Mouse (Mus musculus) limb, embryonic 12.5 days (tissue): ENCODE measurements around the gene Eya3. TPM values are rescaled to one million over a fixed set of nuclear protein-coding genes. Genes with fewer than 3 reads are reported as not detected.
"Not testable (repeated sequence)": the region's sequence is repeated elsewhere in the genome, so short reads cannot be mapped to it uniquely, and the experiment has no call there.

Source experiments
- ATAC-seq: fragments of 200-750 bp; cut with Nextera tagmentation; 2 replicates; pipeline ENCODE4 v1.8.0; 2017; ENCODE audit warnings: low read depth, moderate TSS enrichment; ENCODE audit not compliant: insufficient number of reproducible peaks, insufficient read depth, low FRiP score, low TSS enrichment
- H3K27ac ChIP-seq: fragments of 300-500 bp; sonication (generic); 2 replicates; pipeline ENCODE4 v1.5.1; 2016; ENCODE audit warnings: mild to moderate bottlenecking, moderate library complexity
- H3K27me3 ChIP-seq: fragments of 300-500 bp; sonication (generic); 2 replicates; pipeline ENCODE4 v1.6.1; 2016; ENCODE audit warnings: mild to moderate bottlenecking, moderate library complexity
- H3K36me3 ChIP-seq: fragments of 300-500 bp; sonication (generic); 2 replicates; pipeline ENCODE4 v1.6.1; 2016; ENCODE audit warnings: mild to moderate bottlenecking, moderate library complexity
- H3K4me1 ChIP-seq: fragments of 300-500 bp; sonication (generic); replicated peaks from 2 replicates; pipeline ENCODE4 v1.6.1; 2016
- H3K4me2 ChIP-seq: fragments of 300-500 bp; sonication (generic); 2 replicates; pipeline ENCODE4 v1.6.1; 2016; ENCODE audit warnings: mild to moderate bottlenecking, moderate library complexity
- H3K4me3 ChIP-seq: fragments of 300-500 bp; sonication (generic); replicated peaks from 2 replicates; pipeline ENCODE4 v1.5.1; 2016; ENCODE audit warnings: mild to moderate bottlenecking
- H3K9ac ChIP-seq: fragments of 300-500 bp; sonication (generic); replicated peaks from 2 replicates; pipeline ENCODE4 v1.6.1; 2016; ENCODE audit warnings: mild to moderate bottlenecking, moderate library complexity
- H3K9me3 ChIP-seq: fragments of 300-500 bp; sonication (generic); 2 replicates; pipeline ENCODE4 v1.6.1; 2016; ENCODE audit warnings: mild to moderate bottlenecking, moderate library complexity
- WGBS: fragments of 180-500 bp; shearing (Covaris S2); methylation state at CpG from one replicate; pipeline ENCODE4 v1.1.7; 2016; 5-methylcytosine and 5-hydroxymethylcytosine counted together
- polyA plus RNA-seq: library from polyadenylated mRNA; unstranded; fragments of >200 nt; fragmentation: Nextera tagmentation; extraction: Ambion mirVana; gene quantifications from 2 replicates; pipeline ENCODE4 v1.2.1, GENCODE M21; 2016

The Eya3 gene
- polyA plus RNA-seq, 1 experiment from 2014 or later = 38.4 TPM

GRCm38 (mm10) chr4:132706885-132707284, 68.1 kb downstream of the Eya3 start:
- ATAC-seq = no peak
- Histone ChIP-seq H3K4me2 (no peak overlapping the region), H3K4me3 (no peak overlapping the region), H3K4me1 (no peaks in the 10 kb centered on the region), H3K9me3 (no peaks in the 10 kb centered on the region), H3K36me3 (peaks cover 92% of the 10 kb centered on the region), H3K27ac (no peak overlapping the region), H3K27me3 (no peaks in the 10 kb centered on the region), H3K9ac (no peak overlapping the region)
- WGBS = 94% methylated on average over 8 of the region's 8 CpGs

GRCm38 (mm10) chr4:132713181-132713580, 74.4 kb downstream of the Eya3 start:
- H3K9me3 ChIP-seq = no peaks in the 10 kb centered on the region
- no peak for ATAC-seq
- WGBS = 97% methylated on average over 7 of the region's 7 CpGs
- no peak overlapping the region for H3K27ac ChIP-seq
- no peaks in the 10 kb centered on the region for H3K4me1 ChIP-seq
- no peak overlapping the region for H3K4me3 ChIP-seq
- H3K4me2 ChIP-seq = no peak overlapping the region
- peaks cover 77% of the 10 kb centered on the region for H3K36me3 ChIP-seq
- no peaks in the 10 kb centered on the region for H3K27me3 ChIP-seq
- H3K9ac ChIP-seq = no peak overlapping the region

GRCm38 (mm10) chr4:132718251-132718650, 79.5 kb downstream of the Eya3 start:
- no peak for ATAC-seq
- H3K4me2 ChIP-seq = no peak overlapping the region
- peaks cover 78% of the 10 kb centered on the region for H3K36me3 ChIP-seq
- H3K9ac ChIP-seq = no peak overlapping the region
- H3K27ac ChIP-seq = no peak overlapping the region
- no peaks in the 10 kb centered on the region for H3K4me1 ChIP-seq
- no peaks in the 10 kb centered on the region for H3K9me3 ChIP-seq
- H3K27me3 ChIP-seq = no peaks in the 10 kb centered on the region
- no peak overlapping the region for H3K4me3 ChIP-seq
- 97% methylated on average over 1 of the region's 1 CpGs for WGBS

- H3K9ac ChIP-seq = no peak overlapping the region
- H3K27ac ChIP-seq = no peak overlapping the region
- no peak overlapping the region for H3K4me3 ChIP-seq
- no peak overlapping the region for H3K4me2 ChIP-seq
- no peaks in the 10 kb centered on the region for H3K9me3 ChIP-seq
- 87% methylated on average over 8 of the region's 8 CpGs for WGBS
- H3K36me3 ChIP-seq = peaks cover 41% of the 10 kb centered on the region
- no peak for ATAC-seq
- H3K4me1 ChIP-seq = peaks cover 10% of the 10 kb centered on the region
- no peaks in the 10 kb centered on the region for H3K27me3 ChIP-seq
These were observed 89.4 kb downstream of the Eya3 start for GRCm38 (mm10) chr4:132728233-132728632.

- Histone ChIP-seq H3K27me3 (no peaks in the 10 kb centered on the region), H3K4me3 (peak overlapping the region; percentile 58), H3K9me3 (no peaks in the 10 kb centered on the region), H3K4me2 (peak overlapping the region; percentile 84), H3K27ac (no peak overlapping the region), H3K9ac (no peak overlapping the region), H3K4me1 (peaks cover 10% of the 10 kb centered on the region), H3K36me3 (peaks cover 16% of the 10 kb centered on the region)
- no peak for ATAC-seq
- 50% methylated on average over 12 of the region's 12 CpGs for WGBS
These were observed 92.8 kb downstream of the Eya3 start for GRCm38 (mm10) chr4:132731616-132732015.

GRCm38 (mm10) chr4:132732148-132732684, 93.4 kb downstream of the Eya3 start, which contains the start of gene Xkr8:
Xkr8 (minus strand) TSS chr4:132732546.
- Histone ChIP-seq H3K27me3 (no peaks in the 10 kb centered on the region), H3K9me3 (no peaks in the 10 kb centered on the region), H3K9ac (peak within 1 kb of the TSS; percentile 65), H3K4me1 (peaks cover 10% of the 10 kb centered on the region), H3K36me3 (peaks cover 11% of the 10 kb centered on the region), H3K4me3 (peak within 1 kb of the TSS; percentile 58), H3K4me2 (peak within 1 kb of the TSS; percentile 84), H3K27ac (no peak within 1 kb of the TSS)
- ATAC-seq = peak; percentile 88
- WGBS = 2% methylated on average over 34 of the region's 34 CpGs

- no peak overlapping the region for H3K4me3 ChIP-seq
- H3K27me3 ChIP-seq = no peaks in the 10 kb centered on the region
- peaks cover 10% of the 10 kb centered on the region for H3K4me1 ChIP-seq
- H3K9me3 ChIP-seq = no peaks in the 10 kb centered on the region
- 92% methylated on average over 25 of the region's 25 CpGs for WGBS
- no peak overlapping the region for H3K4me2 ChIP-seq
- H3K27ac ChIP-seq = no peak overlapping the region
- no peak for ATAC-seq
- no peak overlapping the region for H3K9ac ChIP-seq
- peaks cover 1% of the 10 kb centered on the region; the same call in 1 of the 2 replicates for H3K36me3 ChIP-seq
These were observed 94.4 kb downstream of the Eya3 start for GRCm38 (mm10) chr4:132733071-132733770.

GRCm38 (mm10) chr4:132734766-132735165, 96.0 kb downstream of the Eya3 start:
- H3K36me3 ChIP-seq = no peaks in the 10 kb centered on the region
- peaks cover 10% of the 10 kb centered on the region for H3K4me1 ChIP-seq
- no peak overlapping the region for H3K4me3 ChIP-seq
- H3K9ac ChIP-seq = no peak overlapping the region
- no peak overlapping the region for H3K27ac ChIP-seq
- H3K9me3 ChIP-seq = no peaks in the 10 kb centered on the region
- ATAC-seq = no peak
- WGBS = 86% methylated on average over 2 of the region's 2 CpGs
- H3K27me3 ChIP-seq = no peaks in the 10 kb centered on the region
- no peak overlapping the region for H3K4me2 ChIP-seq

GRCm38 (mm10) chr4:132735389-132735788, 96.6 kb downstream of the Eya3 start:
- Histone ChIP-seq H3K27ac (no peak overlapping the region), H3K9ac (no peak overlapping the region), H3K4me2 (no peak overlapping the region), H3K4me1 (peaks cover 10% of the 10 kb centered on the region), H3K27me3 (no peaks in the 10 kb centered on the region), H3K9me3 (no peaks in the 10 kb centered on the region), H3K36me3 (no peaks in the 10 kb centered on the region), H3K4me3 (no peak overlapping the region)
- 87% methylated on average over 2 of the region's 2 CpGs for WGBS
- ATAC-seq = no peak

- 71% methylated on average over 3 of the region's 3 CpGs for WGBS
These were observed 97.1 kb downstream of the Eya3 start for GRCm38 (mm10) chr4:132735894-132736293.

GRCm38 (mm10) chr4:132737154-132737553, 98.4 kb downstream of the Eya3 start:
- not testable (repeated sequence) for H3K27me3 ChIP-seq, H3K4me3 ChIP-seq, H3K4me1 ChIP-seq, ATAC-seq, H3K9ac ChIP-seq, H3K4me2 ChIP-seq, H3K9me3 ChIP-seq, H3K36me3 ChIP-seq, H3K27ac ChIP-seq
- 92% methylated on average over 9 of the region's 9 CpGs for WGBS

More at GRCm38 (mm10) chr4:132735894-132736293, 97.1 kb downstream of the Eya3 start:
- Histone ChIP-seq H3K36me3 (no peaks in the 10 kb centered on the region), H3K4me1 (peaks cover 10% of the 10 kb centered on the region), H3K27me3 (no peaks in the 10 kb centered on the region), H3K4me3 (no peak overlapping the region), H3K9ac (no peak overlapping the region), H3K9me3 (no peaks in the 10 kb centered on the region), H3K4me2 (no peak overlapping the region), H3K27ac (no peak overlapping the region)
- no peak for ATAC-seq

GRCm38 (mm10) chr4:132741491-132741890, 102.7 kb downstream of the Eya3 start:
- ATAC-seq = no peak
- no peak overlapping the region for H3K4me3 ChIP-seq
- WGBS = 90% methylated on average over 7 of the region's 7 CpGs
- H3K4me1 ChIP-seq = no peaks in the 10 kb centered on the region
- H3K9me3 ChIP-seq = no peaks in the 10 kb centered on the region
- H3K27me3 ChIP-seq = no peaks in the 10 kb centered on the region
- H3K36me3 ChIP-seq = no peaks in the 10 kb centered on the region
- no peak overlapping the region for H3K9ac ChIP-seq
- no peak overlapping the region for H3K4me2 ChIP-seq
- no peak overlapping the region for H3K27ac ChIP-seq
